Mouse (Mus musculus): ENCODE results near the gene Rgs10.

DNA sequence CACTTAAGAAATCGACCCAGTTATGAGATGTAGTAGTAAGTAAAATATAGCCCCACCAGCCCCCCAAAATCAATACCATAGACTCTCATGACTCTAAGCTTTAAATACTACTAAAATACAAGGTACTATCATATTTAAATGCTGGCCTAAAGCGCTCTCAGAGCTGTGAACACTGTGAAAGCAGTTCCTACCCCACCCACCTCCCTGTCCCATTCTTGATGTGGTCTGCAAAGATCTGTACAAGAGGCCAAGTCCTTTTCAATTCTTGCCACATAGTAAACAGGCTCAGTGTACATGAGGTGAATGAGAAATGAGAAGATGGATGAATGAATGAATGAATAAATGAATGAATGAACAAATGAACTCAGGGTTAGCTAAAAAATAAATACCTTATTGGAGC is 21.5 kb downstream of the Rgs10 start:
- TF ChIP-seq CTCF (IDR thresholded peaks at IDR 0.05; ENCODE audit: low read depth), result no peak
- TF ChIP-seq EP300 (IDR thresholded peaks at IDR 0.05; ENCODE audit: low read depth), result no peak

Data from heart, postnatal 0 days (tissue).